Mouse (Mus musculus) embryonic facial prominence, embryonic 10.5 days (tissue): ENCODE results near the gene Spns2. TPM values are rescaled to one million over a fixed set of nuclear protein-coding genes. Genes with fewer than 3 reads are reported as not detected.

Experiments
- DNase-seq: peaks from one replicate; pipeline ENCODE4 v3.0.0-alpha.2; 2017; ENCODE audit warnings: low spot score
- H3K27ac ChIP-seq: fragments of 300-500 bp; sonication (generic); replicated peaks from 2 replicates; pipeline ENCODE4 v1.5.1; 2016; ENCODE audit warnings: mild to moderate bottlenecking
- H3K27me3 ChIP-seq: fragments of 300-500 bp; sonication (generic); replicated peaks from 2 replicates; pipeline ENCODE4 v1.6.1; 2016; ENCODE audit warnings: low read depth, mild to moderate bottlenecking; ENCODE audit not compliant: poor library complexity, severe bottlenecking
- H3K36me3 ChIP-seq: fragments of 300-500 bp; sonication (generic); replicated peaks from 2 replicates; pipeline ENCODE4 v1.6.1; 2016; ENCODE audit warnings: mild to moderate bottlenecking, moderate library complexity
- H3K4me1 ChIP-seq: fragments of 300-500 bp; sonication (generic); 2 replicates; pipeline ENCODE4 v1.6.1; 2016
- H3K4me3 ChIP-seq: fragments of 300-500 bp; sonication (generic); 2 replicates; pipeline ENCODE4 v1.5.1; 2016; ENCODE audit warnings: mild to moderate bottlenecking, moderate library complexity
- H3K9me3 ChIP-seq: fragments of 300-500 bp; sonication (generic); 2 replicates; pipeline ENCODE4 v1.6.1; 2016; ENCODE audit warnings: mild to moderate bottlenecking
- WGBS: fragments of 180-500 bp; shearing (Covaris S2); methylation state at CpG from one replicate; pipeline ENCODE4 v1.1.7; 2016; 5-methylcytosine and 5-hydroxymethylcytosine counted together
- polyA plus RNA-seq: library from polyadenylated mRNA; unstranded; fragments of >200 nt; fragmentation: Nextera tagmentation; extraction: Ambion mirVana; gene quantifications from 2 replicates; pipeline ENCODE4 v1.2.1, GENCODE M21; 2016

The Spns2 gene
- polyA plus RNA-seq, 1 experiment from 2014 or later = 3.3 TPM

DNA sequence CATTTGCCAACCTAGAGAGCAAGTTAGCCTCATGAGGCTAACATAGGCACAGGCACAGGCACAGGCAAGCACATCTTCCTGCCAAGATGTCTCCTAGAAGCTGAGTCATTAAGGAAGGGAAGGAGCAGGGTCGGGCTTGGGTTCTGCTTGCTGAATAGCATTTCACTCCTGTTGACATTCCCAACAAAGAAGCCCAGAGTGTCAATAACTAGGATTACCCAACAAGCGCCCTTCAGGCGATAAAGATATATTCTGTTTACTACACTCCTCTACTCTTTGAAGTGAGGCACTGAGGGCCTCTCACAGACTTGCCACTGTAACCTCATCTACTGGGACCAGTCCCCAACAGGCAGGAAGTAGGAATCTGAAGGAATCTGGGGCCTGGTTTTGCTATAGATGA lies 6.4 kb upstream of the Spns2 start:
- H3K9me3 ChIP-seq = no peaks in the 10 kb centered on the region
- H3K27ac ChIP-seq = no peak overlapping the region
- H3K4me1 ChIP-seq = peaks cover 3% of the 10 kb centered on the region
- peaks cover 7% of the 10 kb centered on the region; the same call in 1 of the 2 replicates for H3K27me3 ChIP-seq
- DNase-seq = no peak
- H3K4me3 ChIP-seq = no peak overlapping the region
- WGBS = 68% methylated on average over 3 of the region's 3 CpGs
- no peaks in the 10 kb centered on the region for H3K36me3 ChIP-seq

DNA sequence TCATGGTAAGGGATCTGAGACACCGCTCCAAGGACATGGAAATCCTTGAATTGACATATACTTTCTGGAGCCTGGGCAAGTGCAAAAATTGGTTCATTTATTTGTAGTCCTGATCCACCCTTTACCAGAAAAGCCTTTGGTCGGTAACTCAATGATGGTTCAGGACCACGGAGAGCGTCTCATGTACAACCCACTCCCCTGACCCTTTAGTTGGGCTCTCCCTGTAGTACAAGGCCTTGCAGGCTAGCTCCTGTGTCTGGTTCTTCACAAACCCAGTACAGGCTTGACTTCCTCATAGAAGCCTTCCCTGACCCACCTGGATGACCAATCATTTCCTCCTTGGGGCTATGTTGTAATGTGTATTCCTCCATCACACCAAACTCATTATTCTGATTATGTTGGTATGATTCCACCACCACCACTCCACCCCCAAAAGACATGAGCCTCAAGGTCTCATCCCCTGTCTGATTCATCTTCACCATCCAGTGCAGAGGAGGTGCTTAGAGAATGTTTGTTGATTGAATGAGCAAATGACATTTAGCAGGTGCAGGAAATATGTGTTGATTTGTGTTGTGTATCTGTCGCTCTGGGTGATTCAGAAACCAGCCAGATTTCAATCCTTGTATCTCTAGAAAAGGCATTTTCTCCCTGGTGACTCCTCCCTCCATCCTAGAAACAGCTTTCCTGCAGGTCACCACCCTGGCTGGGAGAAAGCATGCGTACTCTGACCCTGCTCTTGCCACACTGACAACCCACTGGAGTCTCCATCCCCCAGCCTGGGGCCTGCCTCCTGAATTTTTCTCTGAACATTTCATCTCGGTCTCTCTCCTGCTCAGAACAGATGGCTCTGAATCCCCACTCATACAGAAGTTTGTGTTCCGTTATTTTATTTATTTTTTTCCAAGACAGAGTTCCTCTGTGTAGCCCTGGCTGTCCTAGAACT lies 4.6 kb upstream of the Spns2 start:
- Histone ChIP-seq H3K4me3 (no peak overlapping the region), H3K27ac (no peak overlapping the region), H3K27me3 (peaks cover 21% of the 10 kb centered on the region), H3K36me3 (no peaks in the 10 kb centered on the region), H3K9me3 (no peaks in the 10 kb centered on the region), H3K4me1 (peaks cover 6% of the 10 kb centered on the region)
- WGBS = 55% methylated on average over 8 of the region's 8 CpGs
- DNase-seq = peak; percentile 57

DNA sequence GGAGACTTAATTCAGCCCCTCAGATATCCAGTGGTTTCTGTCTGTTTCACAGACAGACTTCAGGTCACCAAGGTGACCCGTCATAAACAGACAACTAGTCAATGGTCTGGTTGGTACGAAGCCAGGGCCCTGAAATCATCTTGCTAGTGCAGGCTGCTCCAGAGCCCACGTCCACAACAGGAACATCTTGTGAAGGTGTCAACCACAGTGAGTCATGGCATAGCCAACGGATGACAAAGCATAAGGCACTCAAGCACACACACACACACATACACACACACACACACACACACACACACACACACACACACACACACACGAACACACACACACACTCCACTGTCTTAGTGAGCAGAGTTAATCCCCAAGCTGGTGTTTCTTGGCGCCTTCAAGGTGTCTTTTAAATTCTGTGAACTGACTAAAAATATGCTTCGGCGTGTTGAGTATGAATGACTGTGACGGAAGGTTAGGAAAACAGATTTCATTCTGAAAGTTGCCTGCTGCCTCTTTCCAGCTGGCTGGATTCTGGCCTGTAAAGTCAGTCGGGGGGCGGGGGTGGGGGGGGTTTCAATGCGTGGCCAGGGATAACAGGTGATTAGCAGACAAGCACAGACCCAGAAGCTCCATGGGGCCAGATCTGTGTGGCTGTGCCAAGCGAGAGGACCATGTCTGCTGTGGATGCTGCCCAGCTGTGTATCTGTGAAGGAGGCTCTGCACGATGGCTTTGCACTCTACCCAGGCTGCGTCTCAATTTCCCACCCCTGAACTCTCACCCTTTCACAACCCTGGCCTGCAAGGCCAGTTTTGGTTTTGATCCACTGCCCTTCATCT lies 1.6 kb upstream of the Spns2 start:
- Histone ChIP-seq H3K4me3 (no peak overlapping the region), H3K9me3 (no peaks in the 10 kb centered on the region), H3K4me1 (peaks cover 20% of the 10 kb centered on the region), H3K27ac (no peak overlapping the region), H3K27me3 (peaks cover 49% of the 10 kb centered on the region), H3K36me3 (no peaks in the 10 kb centered on the region)
- 70% methylated on average over 15 of the region's 15 CpGs for WGBS
- DNase-seq = no peak

- Histone ChIP-seq H3K36me3 (no peaks in the 10 kb centered on the region), H3K4me1 (peaks cover 36% of the 10 kb centered on the region), H3K27me3 (peaks cover 58% of the 10 kb centered on the region), H3K9me3 (no peaks in the 10 kb centered on the region), H3K27ac (peak overlapping the region; percentile 76), H3K4me3 (peak overlapping the region; percentile 71)
- no peak for DNase-seq
- WGBS = under 1% methylated on average over 41 of the region's 42 CpGs
Measured at GRCm38 (mm10) chr11:72489397-72489796, 307 bp downstream of the Spns2 start.

DNA sequence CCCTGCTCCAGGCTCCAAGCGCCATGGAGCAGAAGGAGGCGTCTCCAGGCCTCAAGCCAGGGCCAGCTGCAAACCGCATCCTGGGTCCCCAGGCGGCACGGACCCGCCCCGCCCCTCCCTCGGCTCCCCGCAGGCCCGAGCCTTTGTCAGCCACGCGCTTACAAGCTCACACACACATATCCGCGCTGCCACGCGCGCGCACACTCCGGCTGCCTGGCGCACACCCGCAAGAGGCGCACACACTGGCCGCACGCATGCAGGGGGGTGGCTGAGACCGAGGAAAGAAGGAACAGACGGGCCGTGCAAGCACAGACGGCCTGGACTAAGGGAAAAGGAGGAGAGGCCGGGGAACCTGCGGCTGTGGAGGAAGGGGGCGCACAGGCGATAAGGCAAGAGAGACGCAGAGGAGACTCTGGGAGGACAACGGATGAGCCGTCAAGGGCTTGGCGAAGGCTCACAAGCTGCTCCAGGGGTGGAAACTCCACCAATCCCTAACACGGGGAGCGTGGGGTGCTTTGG lies 892 bp downstream of the Spns2 start:
- Histone ChIP-seq H3K4me1 (peaks cover 36% of the 10 kb centered on the region), H3K27ac (peak overlapping the region; percentile 76), H3K36me3 (no peaks in the 10 kb centered on the region), H3K4me3 (peak overlapping the region; percentile 71), H3K27me3 (peaks cover 58% of the 10 kb centered on the region), H3K9me3 (no peaks in the 10 kb centered on the region)
- peak; percentile 52 for DNase-seq
- under 1% methylated on average over 38 of the region's 38 CpGs for WGBS

GRCm38 (mm10) chr11:72487739-72488138 lies 2.0 kb downstream of the Spns2 start:
- DNase-seq = no peak

DNA sequence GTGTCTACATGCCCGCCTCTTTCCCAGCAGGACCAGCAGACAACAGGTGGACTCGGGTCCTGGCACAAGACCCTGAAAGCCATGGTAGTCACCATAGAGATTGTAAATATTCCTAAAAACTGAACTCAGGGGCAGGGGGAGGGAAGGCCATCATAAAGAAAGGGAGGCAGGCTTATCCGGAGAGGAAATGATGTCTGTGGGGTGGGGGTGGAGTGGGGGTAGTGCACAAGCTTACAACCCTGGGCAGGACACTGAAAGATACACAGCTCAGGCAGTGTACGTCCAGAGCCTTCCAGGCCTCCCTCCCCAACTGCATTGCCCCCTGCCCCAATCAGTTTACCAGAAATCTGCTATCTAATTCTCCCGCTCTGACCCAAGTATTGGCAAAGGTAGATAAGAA lies 2.5 kb downstream of the Spns2 start:
- Histone ChIP-seq H3K36me3 (no peaks in the 10 kb centered on the region), H3K9me3 (no peaks in the 10 kb centered on the region), H3K27ac (no peak overlapping the region), H3K27me3 (peaks cover 58% of the 10 kb centered on the region), H3K4me1 (peaks cover 36% of the 10 kb centered on the region), H3K4me3 (peak overlapping the region; percentile 71; the same call in 1 of the 2 replicates)
- no peak for DNase-seq
- 71% methylated on average over 5 of the region's 5 CpGs for WGBS

More at GRCm38 (mm10) chr11:72487739-72488138, 2.0 kb downstream of the Spns2 start:
- 92% methylated on average over 2 of the region's 2 CpGs for WGBS
- Histone ChIP-seq H3K27me3 (peaks cover 58% of the 10 kb centered on the region), H3K9me3 (no peaks in the 10 kb centered on the region), H3K4me1 (peaks cover 36% of the 10 kb centered on the region), H3K4me3 (peak overlapping the region; percentile 71), H3K27ac (no peak overlapping the region), H3K36me3 (no peaks in the 10 kb centered on the region)

DNA sequence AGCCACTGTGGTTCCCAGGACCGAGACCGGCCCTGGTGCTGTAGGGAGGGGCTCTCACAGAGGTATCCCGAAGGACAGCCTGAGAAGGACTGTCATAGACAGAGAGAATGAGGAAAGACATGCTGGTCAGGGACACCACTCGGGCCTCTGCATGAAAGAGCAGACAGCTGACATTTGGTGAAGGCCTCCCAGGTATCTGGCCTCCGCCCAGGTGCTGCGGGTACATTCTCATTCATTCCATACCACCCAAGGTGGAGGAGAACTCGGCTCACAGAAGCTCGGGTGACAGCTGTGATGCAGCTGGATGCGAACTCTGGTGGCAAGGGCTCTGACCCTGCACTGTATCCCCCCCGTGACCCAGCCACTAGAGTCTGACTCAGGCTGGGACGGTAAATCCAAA lies 3.7 kb downstream of the Spns2 start:
- Histone ChIP-seq H3K4me1 (peaks cover 36% of the 10 kb centered on the region), H3K4me3 (no peak overlapping the region), H3K27ac (no peak overlapping the region), H3K27me3 (peaks cover 56% of the 10 kb centered on the region), H3K36me3 (no peaks in the 10 kb centered on the region), H3K9me3 (no peaks in the 10 kb centered on the region)
- WGBS = 68% methylated on average over 11 of the region's 11 CpGs
- no peak for DNase-seq

DNA sequence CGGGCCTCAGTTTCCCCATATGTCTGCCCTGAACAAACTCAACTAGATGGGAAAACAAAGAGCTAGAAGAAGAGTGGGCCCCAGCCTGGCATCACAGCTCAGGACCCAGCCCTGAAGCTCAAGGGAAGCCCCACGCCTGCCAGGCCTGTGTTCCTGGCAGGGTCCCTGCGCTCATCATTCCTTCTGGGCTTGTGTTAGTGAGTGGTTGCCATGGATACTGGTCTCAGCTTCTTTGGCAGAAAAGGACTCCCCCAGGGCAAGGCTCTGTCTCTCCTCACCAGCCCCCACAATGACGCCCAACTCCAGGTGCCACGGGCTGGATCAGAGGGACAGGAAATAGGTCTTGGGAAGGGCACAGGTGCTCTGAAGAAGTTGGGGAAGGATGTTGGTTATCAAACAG lies 4.5 kb downstream of the Spns2 start:
- H3K36me3 ChIP-seq = no peaks in the 10 kb centered on the region
- DNase-seq = no peak
- WGBS = 68% methylated on average over 5 of the region's 5 CpGs
- H3K4me1 ChIP-seq = peaks cover 36% of the 10 kb centered on the region
- H3K27ac ChIP-seq = no peak overlapping the region
- H3K4me3 ChIP-seq = no peak overlapping the region
- H3K27me3 ChIP-seq = peaks cover 48% of the 10 kb centered on the region
- no peaks in the 10 kb centered on the region for H3K9me3 ChIP-seq

GRCm38 (mm10) chr11:72484549-72484948 lies 5.2 kb downstream of the Spns2 start:
- H3K27ac ChIP-seq = no peak overlapping the region
- H3K27me3 ChIP-seq = peaks cover 42% of the 10 kb centered on the region
- H3K9me3 ChIP-seq = no peaks in the 10 kb centered on the region
- DNase-seq = no peak
- peaks cover 32% of the 10 kb centered on the region for H3K4me1 ChIP-seq
- no peaks in the 10 kb centered on the region for H3K36me3 ChIP-seq
- 50% methylated on average over 6 of the region's 6 CpGs for WGBS
- no peak overlapping the region for H3K4me3 ChIP-seq

DNA sequence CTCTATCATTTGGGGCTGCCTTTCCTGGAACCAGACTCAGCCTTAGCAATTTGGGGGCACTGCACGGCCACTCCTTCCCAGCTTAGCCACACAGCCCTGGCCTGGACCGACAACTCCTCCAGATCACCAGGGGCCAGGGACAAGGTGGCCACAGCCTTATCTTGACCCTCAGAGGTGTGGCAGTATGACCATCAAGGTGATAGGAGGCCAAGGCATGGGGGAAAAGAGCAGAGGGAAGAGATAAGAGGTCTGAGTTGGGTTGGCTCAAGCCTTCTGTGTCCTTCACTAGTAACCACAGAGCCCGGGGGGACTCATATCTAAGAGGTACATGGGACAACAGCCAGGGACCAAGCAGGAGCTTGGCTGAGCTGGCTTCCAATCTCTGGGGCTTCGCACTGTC lies 7.8 kb downstream of the Spns2 start:
- DNase-seq = no peak
- Histone ChIP-seq H3K4me3 (no peak overlapping the region), H3K9me3 (no peaks in the 10 kb centered on the region), H3K4me1 (peaks cover 40% of the 10 kb centered on the region), H3K36me3 (no peaks in the 10 kb centered on the region), H3K27ac (0 out of 2 replicates have a peak overlapping the region, but pooled peaks have one; percentile 3), H3K27me3 (peaks cover 16% of the 10 kb centered on the region)
- 89% methylated on average over 4 of the region's 4 CpGs for WGBS

DNA sequence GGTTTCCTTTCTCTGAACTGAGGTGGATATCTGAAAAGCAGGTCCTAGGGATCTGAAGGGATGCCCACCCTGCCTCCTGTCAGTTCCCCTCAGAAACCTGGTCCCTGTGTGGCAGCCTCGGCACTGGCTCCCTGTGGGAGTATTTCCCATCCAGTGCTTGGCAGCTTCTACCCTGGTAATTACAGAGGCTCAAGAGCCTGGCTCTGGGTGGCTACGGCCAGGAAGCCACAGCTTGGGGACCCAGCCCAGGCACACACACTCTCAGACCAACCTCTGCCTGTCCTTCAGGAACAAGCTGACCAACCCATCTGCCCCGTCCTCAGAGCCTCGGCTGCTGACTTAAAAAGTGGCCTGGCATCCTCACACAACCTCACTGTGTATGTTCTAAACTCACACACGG lies 8.4 kb downstream of the Spns2 start:
- no peak overlapping the region for H3K4me3 ChIP-seq
- peaks cover 43% of the 10 kb centered on the region for H3K4me1 ChIP-seq
- H3K27ac ChIP-seq = peak overlapping the region; percentile 63; the same call in 1 of the 2 replicates
- no peaks in the 10 kb centered on the region for H3K9me3 ChIP-seq
- H3K27me3 ChIP-seq = 0 out of 2 replicates have a peak, but pooled peaks cover 9% of the 10 kb centered on the region
- no peaks in the 10 kb centered on the region for H3K36me3 ChIP-seq
- no peak for DNase-seq
- WGBS = 76% methylated on average over 5 of the region's 5 CpGs
